ENCODE assay signal across 18 mouse cellular contexts in genomic region chr12:91791822-91792221, GRCm38 (mm10).
"Had no signal": no experiment of that assay in that cellular context is flagged by ENCODE, and none has a peak within 500 bp of the region (broad histone marks: within the 10 kb centered on the region; RNA-seq: fewer than 3 reads in every experiment).

No protein-coding gene starts in this region.

- ATAC-seq: lung, postnatal 0 days; midbrain, embryonic 13.5 days; midbrain, embryonic 15.5 days had no signal

- H3K9me3 ChIP-seq: lung, embryonic 15.5 days; megakaryocyte, embryonic 14.5 days; midbrain, embryonic 13.5 days; midbrain, embryonic 15.5 days; neural tube, embryonic 12.5 days; stomach, embryonic 15.5 days had no signal

- H3K4me2 ChIP-seq: lung, embryonic 15.5 days; midbrain, embryonic 11.5 days; midbrain, embryonic 13.5 days; midbrain, embryonic 15.5 days; neural tube, embryonic 12.5 days; stomach, embryonic 15.5 days had no signal

- H3K9ac ChIP-seq: lung, embryonic 15.5 days; midbrain, embryonic 13.5 days; midbrain, embryonic 15.5 days; neural tube, embryonic 12.5 days; stomach, embryonic 15.5 days had no signal

- DNase-seq: lung, adult 2 months; lung, postnatal 14 days; lung, postnatal 36 days; right cerebral cortex, postnatal 14 days; spleen, adult 18-20 months; thymus, adult 2 months; thymus, postnatal 25 days; thymus, postnatal 4 days had no signal

- H3K27me3 ChIP-seq: lung, embryonic 15.5 days; megakaryocyte, embryonic 14.5 days; midbrain, embryonic 13.5 days; midbrain, embryonic 15.5 days; neural tube, embryonic 12.5 days; stomach, embryonic 15.5 days had no signal

- H3K36me3 ChIP-seq: lung, embryonic 15.5 days; midbrain, embryonic 13.5 days; midbrain, embryonic 15.5 days; neural tube, embryonic 12.5 days; stomach, embryonic 15.5 days had no signal

- H3K27ac ChIP-seq: lung, embryonic 15.5 days; macrophage; midbrain, embryonic 13.5 days; midbrain, embryonic 15.5 days; neural tube, embryonic 12.5 days; stomach, embryonic 15.5 days; stomach, postnatal 0 days had no signal

- H3K4me1 ChIP-seq: midbrain, embryonic 13.5 days; midbrain, embryonic 15.5 days; neural tube, embryonic 12.5 days; stomach, embryonic 15.5 days had no signal

- H3K4me3 ChIP-seq: lung, embryonic 15.5 days; megakaryocyte, embryonic 14.5 days; midbrain, embryonic 13.5 days; midbrain, embryonic 15.5 days; neural tube, embryonic 12.5 days; stomach, embryonic 15.5 days had no signal
